Mouse (Mus musculus) adrenal gland, adult 8-10 months (tissue): ENCODE measurements around the gene Zfp658. TPM values are rescaled to one million over a fixed set of nuclear protein-coding genes. Genes with fewer than 3 reads are reported as not detected.

ENCODE experiments used
- DNase-seq: peaks from one replicate; pipeline ENCODE4 v3.0.0; 2022
- total RNA-seq, 4 experiments: library from RNA; stranded (reverse); gene quantifications; 2 replicates each; pipeline ENCODE4 v1.2.4; 2022

Zfp658 gene
- total RNA-seq = 1 to 10 TPM; 2.8 to 4.1 (median 3.5) TPM

DNA sequence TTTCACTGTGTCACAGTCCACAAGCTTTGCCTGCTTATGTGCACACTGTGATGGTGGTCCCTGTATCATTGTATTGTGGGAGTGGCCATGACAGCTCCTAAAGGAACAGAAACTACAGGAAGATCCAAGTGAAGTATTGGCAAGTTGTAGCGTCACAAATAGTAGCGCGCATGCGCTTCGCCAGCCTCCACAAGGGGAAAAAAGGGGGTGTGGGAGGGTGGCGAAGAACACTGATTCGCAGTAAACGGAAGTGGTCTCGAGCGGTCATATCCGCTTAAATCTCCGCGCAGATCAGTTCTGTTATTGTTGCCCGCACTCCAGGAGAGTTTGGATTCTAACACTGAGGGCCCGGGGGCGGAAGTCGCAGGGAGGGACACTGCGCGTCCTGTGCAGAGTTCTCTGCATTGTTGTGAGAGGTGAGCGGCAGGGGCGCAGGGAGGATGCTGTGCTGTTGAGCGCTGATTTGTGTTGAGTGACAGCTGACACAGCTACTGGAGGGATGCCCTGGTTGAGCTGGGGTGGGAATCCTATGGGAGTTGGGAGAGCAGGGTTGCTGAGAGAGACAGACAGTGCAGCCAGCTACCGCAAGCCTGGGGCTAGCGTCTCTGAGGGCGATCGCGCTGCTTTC is at the start of gene Zfp658:
Gene Zfp658 (plus strand): TSS at position 251 of the 628 bp plus-strand sequence.
- peak; percentile 78 for DNase-seq

DNA sequence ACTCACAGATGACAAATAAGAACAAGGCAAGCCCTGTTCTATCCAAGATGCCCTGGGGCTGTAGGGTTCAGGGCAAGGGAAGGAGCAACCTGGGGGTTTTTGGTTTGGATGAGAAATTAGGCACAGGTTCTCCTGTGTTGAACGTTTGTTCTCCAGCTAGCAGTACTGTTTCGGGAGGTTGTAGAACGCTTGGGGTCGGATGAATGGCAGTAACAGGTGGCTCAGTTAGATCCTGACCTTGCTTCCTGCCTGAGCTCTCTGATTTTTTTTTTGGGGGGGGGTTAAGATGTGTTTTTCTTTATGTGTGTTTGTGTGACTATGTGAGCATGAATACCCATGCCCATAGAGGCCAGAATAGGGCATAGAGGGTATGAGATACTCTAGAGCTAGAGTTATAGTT is 49.5 kb upstream of the Zfp658 start:
- DNase-seq = no peak

- DNase-seq = no peak
Measured at GRCm38 (mm10) chr7:43515076-43515475, 47.0 kb upstream of the Zfp658 start.

DNA sequence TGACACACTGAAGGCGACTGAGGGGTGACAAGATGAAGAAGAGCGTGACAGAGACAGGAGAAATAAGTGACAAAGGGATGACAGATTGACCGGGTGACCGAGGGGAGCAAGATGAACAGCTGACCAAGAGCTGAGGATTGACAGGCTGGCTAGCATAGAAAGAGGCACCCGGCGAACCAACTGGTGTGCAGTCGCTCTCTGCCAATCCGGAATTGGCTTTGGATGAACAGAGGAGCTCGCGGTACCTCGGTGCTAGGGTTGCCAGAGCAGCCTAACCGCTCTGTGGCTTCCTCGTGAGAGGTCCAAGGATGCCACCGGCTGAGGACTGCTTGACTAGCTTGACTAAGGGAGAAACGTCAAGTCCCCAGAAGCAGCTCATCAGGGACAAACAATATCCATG is 43.7 kb upstream of the Zfp658 start:
- DNase-seq = no peak

GRCm38 (mm10) chr7:43522776-43523175 is 39.3 kb upstream of the Zfp658 start:
- no peak for DNase-seq

GRCm38 (mm10) chr7:43525313-43525712 is 36.7 kb upstream of the Zfp658 start:
- no peak for DNase-seq

GRCm38 (mm10) chr7:43530216-43530785 is 31.8 kb upstream of the Zfp658 start:
- no peak for DNase-seq

DNA sequence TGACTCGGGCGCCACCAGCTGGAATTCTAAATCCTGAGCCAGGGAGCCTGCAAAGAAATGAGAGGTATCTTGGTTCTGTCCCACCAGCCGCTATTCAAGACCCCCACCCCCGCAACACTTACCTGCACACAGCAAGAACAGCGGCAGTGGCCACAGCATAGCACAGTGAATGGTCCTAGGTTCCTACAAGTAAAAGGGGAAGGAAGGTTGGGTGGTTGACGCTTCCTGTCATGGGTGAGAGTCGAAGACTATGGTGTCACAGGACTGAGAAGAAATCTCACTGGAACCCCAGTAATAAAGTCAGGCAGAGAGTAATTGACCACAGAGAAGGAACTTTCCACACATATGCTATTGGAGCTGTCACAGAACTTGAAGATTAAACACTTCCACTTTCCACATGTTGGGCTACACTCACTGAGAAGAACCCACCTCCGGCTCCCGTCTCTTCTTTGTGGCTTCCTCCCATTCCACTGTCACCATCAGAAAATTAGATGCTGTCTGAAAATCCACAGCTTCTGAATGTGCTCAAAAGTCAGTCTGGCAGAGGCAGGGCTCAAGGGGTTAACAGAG is 29.0 kb upstream of the Zfp658 start:
- no peak for DNase-seq

DNA sequence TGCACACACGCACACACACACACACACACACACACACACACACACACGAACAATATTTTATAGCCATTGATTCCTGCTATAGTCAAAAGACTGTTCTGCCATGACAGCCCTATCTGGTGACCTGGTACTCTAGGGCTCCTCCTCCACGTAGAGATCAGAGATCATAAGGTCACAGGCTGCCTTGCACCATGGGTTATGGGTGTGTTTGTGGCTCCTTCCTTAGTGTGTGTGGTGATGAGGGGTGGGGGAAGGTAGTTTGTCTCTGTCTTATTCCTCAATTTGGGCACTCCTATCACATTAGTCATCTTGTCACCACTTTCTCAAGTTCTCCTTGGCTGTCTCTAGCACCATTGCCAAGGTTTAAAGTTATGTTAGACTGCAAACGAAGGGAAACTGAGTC is 23.5 kb upstream of the Zfp658 start:
- DNase-seq = no peak

GRCm38 (mm10) chr7:43544225-43544977 is 17.7 kb upstream of the Zfp658 start, which contains the start of gene Cd33:
Cd33 (minus strand) TSS chr7:43544428.
- DNase-seq = no peak

GRCm38 (mm10) chr7:43545656-43546545 is 16.2 kb upstream of the Zfp658 start:
- no peak for DNase-seq

DNA sequence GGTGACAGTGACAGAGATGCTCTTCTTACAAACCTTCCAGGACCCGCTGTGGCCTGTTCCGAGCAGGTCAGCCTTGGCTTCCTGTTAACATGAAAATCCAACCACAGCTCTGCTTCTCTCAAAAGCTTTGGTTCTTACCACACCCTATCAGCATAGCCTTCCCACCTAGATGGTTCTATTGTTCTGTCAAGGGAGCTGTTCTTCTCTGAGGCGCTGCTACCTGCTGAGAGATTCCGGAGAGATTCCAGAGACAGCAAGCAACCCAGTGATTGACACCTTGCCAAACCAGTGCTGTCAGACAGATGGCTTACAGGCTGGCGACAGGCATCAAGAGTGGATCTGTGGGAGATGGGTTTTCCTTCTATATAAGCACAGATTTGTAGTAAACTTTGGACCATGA is 14.4 kb upstream of the Zfp658 start:
- DNase-seq = no peak

- no peak for DNase-seq
Measured at GRCm38 (mm10) chr7:43548206-43548605, 13.8 kb upstream of the Zfp658 start.

DNA sequence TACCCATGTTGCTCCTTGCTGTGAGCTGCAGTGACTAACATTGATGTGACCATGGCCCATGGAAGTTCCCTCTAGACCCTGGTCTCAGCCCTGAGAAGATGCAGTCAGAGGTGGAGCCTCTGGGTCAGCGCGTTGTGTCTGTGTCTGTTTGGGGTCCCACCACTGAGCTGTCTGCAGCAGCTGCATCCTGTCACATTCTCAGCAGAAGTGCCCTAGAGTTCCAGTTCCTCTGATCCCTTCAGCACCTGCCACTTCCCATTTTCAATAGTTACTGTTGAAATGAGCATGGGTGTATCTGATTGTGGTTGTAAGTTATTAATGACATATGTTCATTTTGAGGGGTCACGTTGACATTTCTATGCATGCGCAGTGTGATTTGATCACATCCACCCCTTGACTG is 8.9 kb upstream of the Zfp658 start:
- DNase-seq = no peak

DNA sequence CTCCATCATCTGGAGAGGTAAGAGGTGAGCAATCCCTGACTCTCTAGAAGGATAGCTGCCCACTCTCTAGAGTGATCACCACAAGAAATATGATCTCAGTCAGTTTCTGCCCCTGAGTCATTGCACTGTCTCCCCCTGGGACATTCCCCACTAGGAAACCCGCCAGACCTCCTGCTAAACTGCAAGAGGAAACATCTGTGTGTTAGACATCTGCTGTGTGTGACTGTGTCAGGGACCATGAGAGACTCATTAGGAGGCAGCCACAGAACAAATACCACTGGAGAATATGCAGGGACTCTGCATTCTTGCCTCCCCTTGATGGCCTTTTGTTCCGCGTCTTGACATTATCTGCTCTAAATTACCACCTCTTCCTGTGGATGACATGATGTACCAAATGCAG is 7.5 kb upstream of the Zfp658 start:
- DNase-seq = no peak

DNA sequence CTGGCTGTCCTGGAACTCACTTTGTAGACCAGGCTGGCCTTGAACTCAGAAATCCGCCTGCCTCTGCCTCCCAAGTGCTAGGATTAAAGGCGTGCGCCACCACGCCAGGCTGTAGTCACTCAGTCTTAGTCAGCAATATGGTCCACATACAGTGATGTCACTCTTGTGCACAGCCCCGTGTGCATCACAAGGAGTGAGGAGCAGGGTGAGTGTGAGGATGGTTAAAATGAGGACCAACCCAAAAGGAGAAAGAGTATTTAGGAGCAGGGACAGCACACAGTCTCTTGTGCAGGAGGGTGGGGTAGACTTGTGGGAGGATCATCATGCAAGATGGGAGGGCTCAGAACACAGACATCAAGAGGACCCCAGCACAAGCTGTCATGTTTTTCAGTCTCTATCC is 6.7 kb upstream of the Zfp658 start:
- DNase-seq = no peak

DNA sequence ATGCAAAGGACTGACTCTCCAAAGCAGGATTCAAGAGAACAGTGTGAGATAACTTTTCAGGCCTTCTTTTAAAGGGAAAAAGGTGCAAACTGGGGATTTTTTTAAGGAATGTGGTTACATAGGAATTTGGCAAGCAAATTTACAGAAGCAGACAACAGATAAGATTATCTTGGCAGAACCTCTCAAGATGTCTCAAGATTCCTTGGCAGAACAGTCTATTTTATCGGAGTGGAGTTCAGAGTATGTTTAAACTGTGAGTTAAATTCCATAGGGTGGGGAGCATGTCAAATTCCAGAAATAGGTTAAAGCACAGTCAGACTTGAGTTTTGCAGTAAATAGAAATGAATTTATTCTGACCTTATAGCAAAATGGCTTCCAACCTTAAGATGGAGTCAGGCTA is 5.2 kb upstream of the Zfp658 start:
- DNase-seq = no peak

DNA sequence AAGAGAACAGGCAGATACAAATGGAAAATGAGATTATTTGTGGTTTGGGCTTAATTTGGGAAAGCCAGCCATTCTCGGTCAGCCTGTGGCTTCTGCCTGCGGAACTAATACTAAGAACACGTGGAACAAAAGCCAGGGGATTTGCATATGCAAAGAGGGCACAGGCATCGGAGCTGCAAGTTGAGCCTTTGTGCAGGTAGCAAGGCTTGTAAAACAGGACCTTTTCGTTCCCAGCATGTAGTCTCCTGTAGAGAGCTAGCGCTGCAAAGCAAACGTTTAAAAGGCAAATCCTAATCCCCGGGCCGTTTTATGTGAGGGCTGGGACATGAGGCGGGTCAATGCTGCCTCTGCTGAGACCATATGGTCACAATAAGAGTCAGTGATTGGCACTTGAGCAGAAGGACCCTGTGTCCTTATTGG is 605 bp downstream of the Zfp658 start:
- no peak for DNase-seq

DNA sequence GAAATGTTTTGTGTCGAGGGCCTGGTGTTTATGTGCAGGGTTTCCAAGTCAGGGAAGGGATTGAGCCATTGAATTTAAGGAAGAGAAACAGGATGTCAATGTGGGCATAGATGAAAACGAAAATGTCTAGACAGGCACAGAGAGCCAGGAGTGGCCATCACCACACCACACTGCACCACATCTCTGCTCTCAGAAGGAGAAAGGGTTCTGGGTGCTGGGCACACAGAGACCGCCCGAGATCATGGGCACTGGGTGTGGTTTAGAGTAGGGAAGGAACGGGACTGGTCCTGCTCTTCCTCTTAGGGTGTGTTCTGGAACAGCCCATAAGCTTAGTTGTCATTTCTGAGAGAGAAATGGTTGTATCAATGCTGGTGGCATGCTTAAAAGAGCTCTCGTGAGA is 1.2 kb downstream of the Zfp658 start:
- DNase-seq = no peak

DNA sequence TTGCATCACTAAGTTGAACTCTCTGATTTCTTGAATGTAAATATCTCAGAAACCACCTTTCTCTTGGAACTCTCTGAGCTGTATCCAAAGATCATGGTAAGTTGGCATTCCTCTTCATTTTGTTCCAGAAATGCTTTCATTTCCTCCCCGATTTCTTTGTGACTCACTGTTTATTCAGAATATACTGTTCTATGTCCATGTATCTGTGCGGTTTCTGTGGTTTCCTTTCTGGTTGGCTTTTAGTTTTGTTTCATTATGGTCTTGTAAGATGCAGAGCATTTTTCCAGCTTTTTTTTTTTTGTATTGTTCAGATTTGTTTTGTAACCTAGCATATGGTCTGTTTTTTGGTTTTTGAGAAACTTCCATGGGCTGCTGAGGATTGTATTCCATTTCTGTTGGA is 9.2 kb downstream of the Zfp658 start:
- no peak for DNase-seq

- DNase-seq = peak; percentile 95
Measured at GRCm38 (mm10) chr7:43579440-43580171, 17.6 kb downstream of the Zfp658 start, which contains the start of gene Zfp719. Zfp719 (plus strand) TSS chr7:43579610.

- no peak for DNase-seq
Measured at GRCm38 (mm10) chr7:43580526-43580925, 18.5 kb downstream of the Zfp658 start.
